Mouse (Mus musculus) frontal cortex, postnatal 25 days (tissue): ENCODE measurements around the gene Btbd6.

Experiments used
- DNase-seq, 2 experiments: peaks; one replicate each; pipeline ENCODE4 v3.0.0; 2022; ENCODE audit warnings: low spot score in 2 of 2

The Btbd6 gene

GRCm38 (mm10) chr12:112952926-112953565 lies 23.2 kb upstream of the Btbd6 start:
- no peak for DNase-seq

DNA sequence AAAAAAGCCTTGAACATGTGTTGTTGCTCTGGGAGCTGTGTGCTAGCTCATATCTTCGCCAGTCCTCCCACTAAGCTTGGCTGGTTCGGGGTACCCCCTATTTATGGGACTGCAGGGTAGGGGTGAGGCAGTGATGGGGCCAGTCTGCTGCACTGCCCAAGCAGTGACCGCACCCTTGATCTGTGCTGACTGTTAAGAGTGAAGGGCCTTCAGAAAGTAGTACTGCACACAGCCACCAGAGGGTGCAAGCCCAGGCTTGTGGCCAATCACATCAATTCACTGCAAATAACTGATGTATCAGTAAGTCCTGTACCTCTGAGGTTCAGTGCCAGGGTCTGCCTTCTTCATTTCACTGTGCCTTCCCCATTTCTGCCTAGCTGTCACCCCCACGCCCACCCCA lies 20.5 kb upstream of the Btbd6 start:
- peak; percentile 73 to 78 for DNase-seq

DNA sequence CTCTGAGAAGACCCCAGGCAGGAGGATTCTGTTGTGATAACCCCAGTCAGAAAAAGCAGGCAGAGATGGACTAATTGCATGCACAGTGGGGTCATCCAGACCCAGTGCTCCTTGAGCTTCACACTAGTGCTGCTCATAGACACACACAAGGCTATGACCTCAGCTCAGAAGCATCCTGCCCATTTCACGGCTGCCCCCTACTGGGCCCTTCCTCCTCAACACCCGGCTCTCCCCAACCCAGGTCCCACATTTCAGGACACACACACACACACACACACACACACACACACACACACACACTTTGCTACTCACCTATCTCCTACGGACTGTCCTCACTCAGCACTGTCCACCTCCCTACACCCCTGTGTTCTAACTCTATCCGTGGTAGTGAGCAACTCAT lies 18.0 kb upstream of the Btbd6 start:
- DNase-seq: no peak

DNA sequence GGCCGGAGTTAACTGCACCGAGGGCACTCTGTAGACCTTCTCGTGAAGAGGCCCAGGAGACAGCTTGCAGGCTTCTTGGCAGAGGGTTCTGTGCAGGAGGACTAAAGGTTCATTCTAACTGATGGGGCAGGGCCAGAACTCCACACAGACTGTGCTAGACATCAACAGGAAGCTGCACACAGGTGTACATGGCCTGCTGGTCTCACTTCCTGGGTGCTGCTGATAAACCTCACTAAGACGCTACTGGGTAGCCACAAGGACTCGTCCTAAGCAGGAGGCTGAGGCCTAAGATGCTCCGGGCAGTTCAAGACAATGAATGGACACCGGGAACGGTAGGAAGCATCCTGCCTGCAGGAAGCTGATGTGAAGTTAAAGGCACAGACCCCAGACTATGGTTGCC lies 16.9 kb upstream of the Btbd6 start:
- no peak for DNase-seq

DNA sequence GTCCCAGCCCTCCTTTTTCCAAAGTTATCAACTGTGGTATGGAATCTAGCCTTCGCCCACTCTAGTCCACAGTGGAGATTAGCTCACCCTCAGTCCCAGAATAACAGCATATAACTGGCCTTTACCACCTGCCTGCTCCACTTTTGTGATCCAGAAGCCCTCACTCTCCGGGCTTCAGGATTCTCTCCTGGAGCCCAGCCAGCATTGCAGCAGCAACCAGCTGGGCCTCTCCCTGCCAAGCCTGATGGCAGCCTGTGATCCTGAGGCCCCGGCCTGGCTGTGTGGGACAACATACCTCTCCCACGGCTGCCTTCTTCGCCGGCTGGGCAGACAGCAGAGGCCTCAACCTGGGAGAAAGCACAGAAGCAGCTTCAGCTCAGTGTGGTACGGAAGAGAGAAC lies 14.9 kb upstream of the Btbd6 start:
- DNase-seq: no peak

GRCm38 (mm10) chr12:112961872-112962271 lies 14.4 kb upstream of the Btbd6 start:
- DNase-seq: no peak

DNA sequence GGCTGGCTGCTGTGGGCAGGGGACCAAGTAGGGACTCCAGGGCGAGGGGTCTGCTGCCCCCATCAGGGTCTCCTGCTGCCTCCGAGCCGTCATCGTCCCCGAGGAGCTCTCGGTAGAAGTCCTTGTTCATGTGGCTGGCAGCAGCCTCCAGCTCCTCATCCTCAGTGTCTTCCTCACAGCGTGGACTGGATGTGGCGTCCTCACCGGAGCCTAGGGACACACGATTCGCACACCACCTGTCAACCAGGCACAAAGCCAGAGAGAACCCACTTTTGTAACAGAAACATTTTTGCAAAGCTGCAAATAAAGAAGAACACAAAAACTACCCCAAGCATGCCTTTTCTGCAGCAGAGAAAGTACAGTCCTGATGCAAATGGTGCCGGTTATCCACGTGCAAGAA lies 10.5 kb upstream of the Btbd6 start:
- DNase-seq: no peak

DNA sequence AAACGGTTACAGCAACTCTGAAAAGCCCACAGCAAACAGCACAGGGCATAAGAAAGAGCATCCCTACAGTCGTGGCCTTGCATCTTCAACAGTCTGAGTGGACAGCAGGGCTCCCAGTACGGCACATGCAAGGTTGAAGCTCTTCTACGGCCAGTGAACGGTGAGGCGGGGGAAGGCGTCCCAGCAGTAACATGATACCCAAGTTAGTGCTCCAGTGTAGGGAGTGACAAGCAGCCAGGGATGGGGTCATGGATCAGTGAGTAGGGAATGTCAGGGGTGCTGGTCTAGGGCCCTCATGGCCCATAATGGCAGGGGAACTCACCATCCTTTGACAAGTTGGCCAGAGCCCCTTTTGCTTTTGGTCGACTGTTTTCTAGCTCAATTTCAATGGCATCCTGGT lies 7.3 kb upstream of the Btbd6 start:
- no peak for DNase-seq

DNA sequence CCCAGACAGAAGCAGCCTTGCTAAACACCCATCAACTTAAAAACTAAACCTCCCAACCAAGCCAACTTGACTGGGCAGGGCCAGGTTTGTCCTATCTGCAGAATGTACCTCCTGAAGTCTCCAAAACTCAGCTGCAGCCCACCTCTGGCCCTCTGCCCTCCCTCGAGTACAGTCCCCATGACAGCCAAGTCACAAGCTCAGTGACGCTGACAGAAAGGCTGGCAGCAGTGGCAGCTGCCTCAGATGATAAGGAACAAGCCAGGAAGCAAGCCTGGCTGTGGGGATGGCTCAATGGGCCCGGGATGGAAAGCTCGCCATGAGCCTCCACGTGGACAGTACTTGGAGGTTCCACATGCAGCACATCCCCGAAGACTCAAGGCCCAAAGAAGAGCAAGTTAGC lies 6.7 kb upstream of the Btbd6 start:
- DNase-seq: no peak

GRCm38 (mm10) chr12:112974736-112975135 lies 1.5 kb upstream of the Btbd6 start:
- DNase-seq: no peak

GRCm38 (mm10) chr12:112977156-112977555 lies 874 bp downstream of the Btbd6 start:
- DNase-seq: no peak

- no peak for DNase-seq
Observed at GRCm38 (mm10) chr12:112982031-112982430, 5.7 kb downstream of the Btbd6 start.

DNA sequence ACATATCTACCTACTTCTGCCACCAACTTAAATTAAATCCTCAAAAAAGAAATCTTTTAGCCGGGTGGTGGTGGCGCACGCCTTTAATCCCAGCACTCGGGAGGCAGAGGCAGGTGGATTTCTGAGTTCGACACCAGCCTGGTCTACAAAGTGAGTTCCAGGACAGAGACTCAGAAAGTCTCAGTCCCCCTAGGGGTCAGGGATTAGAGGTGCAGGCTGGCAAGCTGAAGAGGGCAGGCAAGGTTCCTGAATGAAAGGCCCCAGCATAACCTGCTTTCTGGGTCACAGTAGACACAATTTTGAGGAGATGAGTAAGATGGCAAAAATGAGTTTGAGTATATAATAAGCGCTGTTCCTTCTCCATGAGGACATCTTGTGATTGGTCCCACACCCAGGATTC lies 9.1 kb downstream of the Btbd6 start:
- no peak for DNase-seq

GRCm38 (mm10) chr12:112987877-112988276 lies 11.6 kb downstream of the Btbd6 start:
- DNase-seq: no peak

DNA sequence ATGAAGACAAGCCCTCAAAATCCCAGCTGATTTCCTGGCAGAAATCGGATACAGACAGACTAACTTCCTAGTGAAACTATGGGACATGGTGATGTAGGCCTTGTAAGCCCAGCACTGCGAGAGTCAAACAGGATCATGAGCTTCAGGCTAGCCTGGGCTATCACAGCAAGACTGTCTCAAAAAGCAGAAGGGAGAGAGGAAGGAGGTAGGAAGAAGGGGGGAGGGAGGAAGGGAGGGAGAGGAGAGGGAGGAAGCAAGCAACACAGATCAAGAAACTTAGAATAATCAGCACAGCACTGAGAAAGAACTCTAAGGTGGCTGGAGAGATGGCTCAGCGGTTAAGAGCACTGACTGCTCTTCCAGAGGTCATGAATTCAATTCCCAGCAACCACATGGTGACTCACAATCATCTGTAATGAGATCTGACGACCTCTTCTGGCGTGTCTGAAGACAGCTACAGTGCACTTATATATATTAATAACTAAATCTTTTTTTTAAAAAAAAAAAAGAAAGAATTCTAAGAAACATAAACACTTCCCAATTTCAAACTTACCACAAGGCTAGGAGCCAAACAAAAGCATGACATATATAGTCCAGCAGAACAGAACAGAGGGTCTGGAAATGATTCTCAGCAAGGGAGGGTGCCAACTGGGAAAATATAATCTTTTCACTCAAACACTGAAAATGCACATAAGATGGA lies 14.6 kb downstream of the Btbd6 start:
- no peak for DNase-seq

GRCm38 (mm10) chr12:112991444-112991843 lies 15.2 kb downstream of the Btbd6 start:
- no peak for DNase-seq

DNA sequence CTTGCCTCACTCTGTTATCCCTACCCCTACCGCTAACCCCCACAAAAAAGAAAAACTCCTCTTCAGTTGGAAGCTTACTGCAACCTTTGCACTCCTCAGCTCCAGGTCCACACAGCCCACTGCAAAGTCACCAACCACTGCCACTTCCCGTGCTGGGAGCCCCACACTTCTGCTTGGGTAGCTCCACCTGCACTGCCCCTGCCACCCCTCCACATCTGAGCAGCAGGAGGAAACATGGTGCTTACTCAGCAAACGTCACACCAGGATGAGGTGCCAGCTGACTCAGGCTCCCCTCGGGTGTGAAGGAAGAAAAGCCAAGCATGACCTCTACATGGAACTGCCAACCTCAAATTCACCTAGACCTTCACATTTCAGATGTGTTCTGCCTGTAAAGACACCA lies 17.9 kb downstream of the Btbd6 start:
- no peak for DNase-seq

DNA sequence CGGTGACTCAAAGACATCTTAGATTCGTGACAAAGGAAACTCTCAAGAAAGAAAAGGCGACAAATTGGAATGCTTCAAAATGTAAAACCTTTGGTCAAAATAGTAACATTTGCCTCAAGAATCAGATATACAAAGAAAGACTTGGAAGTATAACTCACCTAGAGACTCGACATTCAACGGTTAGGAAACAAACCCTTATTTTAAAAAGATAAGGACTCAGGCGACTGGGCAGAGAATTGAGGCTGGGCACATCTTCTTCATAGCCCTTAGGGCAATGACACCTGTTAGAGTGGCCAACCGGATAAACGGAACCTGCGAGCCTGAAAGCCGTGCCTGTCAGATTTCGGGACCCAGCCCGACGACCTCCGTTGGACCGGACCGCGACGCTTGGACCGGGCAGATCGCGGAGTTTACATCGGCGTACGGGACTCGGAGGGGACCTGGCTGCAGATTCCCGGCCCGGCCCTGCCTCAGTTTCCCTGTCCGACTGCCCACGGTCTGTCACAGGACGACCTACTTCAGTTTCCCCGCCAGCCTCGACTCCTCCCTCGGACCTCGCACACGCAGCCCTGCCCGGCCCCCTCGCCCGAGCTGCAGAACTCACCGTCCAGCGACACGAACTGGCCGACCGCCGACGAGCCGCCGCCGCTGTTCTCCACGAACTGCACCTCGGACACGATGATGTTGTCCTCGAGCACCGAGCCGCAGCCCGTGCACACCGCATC lies 23.4 kb downstream of the Btbd6 start:
- no peak for DNase-seq

DNA sequence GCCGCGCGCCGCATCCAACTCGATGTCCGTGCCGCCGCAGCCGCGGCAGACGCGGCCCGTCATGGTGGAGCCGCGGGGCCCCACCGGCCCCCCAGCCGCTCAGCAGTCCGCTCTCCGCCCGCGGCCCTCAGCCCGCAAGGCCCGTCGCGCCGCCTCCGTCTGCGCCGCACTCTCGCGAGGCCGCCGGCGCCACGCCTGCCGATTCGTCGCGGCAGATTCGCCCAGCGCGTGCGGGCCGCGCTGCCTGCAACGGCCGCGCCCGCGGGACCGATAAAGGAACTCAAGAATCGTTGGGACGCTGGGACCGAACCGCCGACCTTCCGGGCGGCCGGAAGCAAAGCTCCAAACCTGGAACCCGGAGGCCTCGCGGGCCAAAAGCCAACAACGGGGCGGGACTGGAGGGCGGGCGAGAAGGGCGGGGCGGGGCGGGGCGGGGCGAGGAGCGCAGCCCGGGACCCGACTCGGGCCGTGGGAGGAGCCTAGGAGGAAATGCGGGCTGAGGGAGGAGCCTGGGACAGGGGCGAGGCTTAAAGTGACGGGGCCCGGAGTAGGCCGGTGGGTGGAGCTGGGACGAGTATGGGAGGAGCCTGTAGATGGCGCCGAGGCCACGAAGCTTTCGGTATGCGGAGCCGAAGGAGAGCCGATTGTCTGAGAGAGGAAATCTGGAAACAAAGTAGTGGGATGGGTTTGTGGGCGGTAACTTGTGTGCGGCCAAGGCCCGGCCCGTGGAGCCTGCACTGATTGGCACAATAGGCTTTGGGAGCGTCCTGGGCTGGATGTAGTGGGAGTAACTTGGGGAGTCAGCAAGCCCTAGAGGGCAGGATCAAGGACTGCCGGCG lies 24.2 kb downstream of the Btbd6 start, which contains the start of gene Brf1:
Gene Brf1, minus strand, starts transcription at position 411 of the 839 bp plus-strand sequence.
- DNase-seq: peak; percentile 82 to 89

GRCm38 (mm10) chr12:113001133-113001474 lies 24.8 kb downstream of the Btbd6 start:
- no peak for DNase-seq

- no peak for DNase-seq
Observed at GRCm38 (mm10) chr12:113002667-113003066, 26.4 kb downstream of the Btbd6 start.

DNA sequence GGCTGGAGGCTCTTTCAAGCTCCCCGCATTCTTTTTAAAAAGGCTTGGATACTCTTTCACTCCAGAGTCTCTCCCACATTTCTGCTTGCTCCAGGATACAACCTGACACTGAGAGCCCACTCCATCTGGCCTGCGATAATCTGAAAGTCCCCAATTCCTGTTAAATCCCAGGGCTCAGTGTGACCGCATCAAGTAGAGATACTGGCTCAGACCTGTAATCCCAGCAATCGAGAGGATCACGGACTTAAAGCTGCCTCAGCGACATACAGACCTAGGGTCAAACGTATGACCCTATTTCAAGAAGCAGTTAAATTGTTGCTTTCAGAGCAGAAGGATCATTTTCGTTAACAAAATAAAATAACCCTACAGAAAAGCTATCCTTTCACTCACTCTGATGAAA lies 27.7 kb downstream of the Btbd6 start:
- DNase-seq: no peak
